Mouse (Mus musculus) embryonic facial prominence, embryonic 10.5 days (tissue): Measurements from ENCODE around the gene Mgst3. TPM values are rescaled to one million over a fixed set of nuclear protein-coding genes. Genes with fewer than 3 reads are reported as not detected.

Experiments used
- microRNA-seq: library from miRNA; unstranded; fragments of <30 nt; microRNA quantifications from one replicate; pipeline ENCODE4, GENCODE M21; 2017
- polyA plus RNA-seq: library from polyadenylated mRNA; unstranded; fragments of >200 nt; fragmentation: Nextera tagmentation; extraction: Ambion mirVana; gene quantifications from 2 replicates; pipeline ENCODE4 v1.2.1, GENCODE M21; 2016

Mgst3 gene
- polyA plus RNA-seq, 1 experiment from 2014 or later = 53.1 TPM

Small RNAs within 50 kb of the gene (microRNA-seq; reads per million reads assigned to microRNA genes)
- 4.0 reads per million, percentile 8 among the genes with 10 or more reads in this experiment for gene Gm25911

Other genes with a start within 250 kb of the Mgst3 start
- 120 and 128 TPM in 2 replicates for gene Uck2, start 108.5 kb downstream of the Mgst3 start, polyA plus RNA-seq
- gene Tmco1, start 85.5 kb downstream of the Mgst3 start, polyA plus RNA-seq = 65.4 and 65.7 TPM in 2 replicates
- 53.7 and 56.9 TPM in 2 replicates for gene Aldh9a1, start 43.9 kb downstream of the Mgst3 start, polyA plus RNA-seq
- gene Lrrc52, start 72.9 kb upstream of the Mgst3 start, polyA plus RNA-seq = not detected in 2 replicates
- gene Rxrg, start 204.5 kb upstream of the Mgst3 start, polyA plus RNA-seq = 3.6 and 4.0 TPM in 2 replicates